Mouse (Mus musculus) thymus, postnatal 4 days (tissue): ENCODE results near the gene Pttg1ip.

Experiments
- DNase-seq: peaks from one replicate; pipeline ENCODE4 v3.0.0; 2021

The Pttg1ip gene

GRCm38 (mm10) chr10:77581408-77582284 lies at the start of gene Pttg1ip:
Gene Pttg1ip, plus strand, starts transcription at chr10:77581720.
- peak; percentile 97 for DNase-seq

- DNase-seq = no peak
These were observed 49.5 kb upstream of the Pttg1ip start for GRCm38 (mm10) chr10:77532020-77532413.

DNA sequence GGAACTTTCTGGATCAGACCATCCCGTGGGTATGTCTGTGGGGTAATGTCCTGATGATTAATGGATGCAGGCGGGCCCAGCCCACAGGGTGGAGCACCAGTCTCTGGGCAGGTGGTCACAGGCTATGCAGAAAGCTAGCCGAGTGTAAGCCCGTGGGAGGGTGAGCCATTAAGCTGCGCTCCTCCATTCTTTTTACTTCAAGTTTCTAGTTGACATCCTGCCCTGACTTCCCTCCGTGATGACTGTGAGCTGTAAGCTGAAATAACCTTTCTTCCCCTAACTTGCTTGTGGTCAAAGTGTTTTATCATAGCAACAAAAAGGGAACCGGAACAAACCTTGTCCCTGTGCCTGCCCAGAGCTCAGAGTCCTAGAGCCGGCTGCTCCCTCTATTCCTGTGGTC lies 44.8 kb upstream of the Pttg1ip start:
- DNase-seq = no peak

- DNase-seq = peak; percentile 53
These were observed 44.0 kb upstream of the Pttg1ip start for GRCm38 (mm10) chr10:77537215-77538209.

- DNase-seq = no peak
These were observed 42.1 kb upstream of the Pttg1ip start for GRCm38 (mm10) chr10:77539320-77539945.

DNA sequence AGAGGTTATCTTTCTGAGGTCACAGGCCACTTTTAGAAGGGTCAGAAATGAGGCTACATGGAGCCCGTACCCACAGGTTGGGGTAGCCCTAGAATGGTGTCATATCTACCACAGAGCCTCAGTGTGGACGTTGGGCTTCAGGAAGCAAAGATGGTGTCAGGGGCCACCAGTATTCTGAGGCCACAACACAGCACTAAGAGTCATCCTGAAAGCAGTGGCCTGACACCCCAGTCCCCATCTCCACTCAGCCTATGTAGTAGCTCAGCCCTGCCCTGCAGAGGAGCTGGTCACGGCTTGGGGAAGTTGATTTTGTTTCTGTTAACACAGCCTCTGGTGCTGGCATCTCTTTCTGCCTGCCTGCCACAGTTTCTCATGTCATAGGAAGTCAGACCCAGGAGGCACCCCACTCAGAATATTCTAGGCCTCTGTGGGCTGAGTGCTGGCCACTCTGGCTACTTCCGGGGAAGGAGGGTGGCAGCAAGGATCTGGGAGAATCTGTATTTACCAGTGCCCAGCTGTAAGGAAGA lies 40.9 kb upstream of the Pttg1ip start:
- DNase-seq = no peak

DNA sequence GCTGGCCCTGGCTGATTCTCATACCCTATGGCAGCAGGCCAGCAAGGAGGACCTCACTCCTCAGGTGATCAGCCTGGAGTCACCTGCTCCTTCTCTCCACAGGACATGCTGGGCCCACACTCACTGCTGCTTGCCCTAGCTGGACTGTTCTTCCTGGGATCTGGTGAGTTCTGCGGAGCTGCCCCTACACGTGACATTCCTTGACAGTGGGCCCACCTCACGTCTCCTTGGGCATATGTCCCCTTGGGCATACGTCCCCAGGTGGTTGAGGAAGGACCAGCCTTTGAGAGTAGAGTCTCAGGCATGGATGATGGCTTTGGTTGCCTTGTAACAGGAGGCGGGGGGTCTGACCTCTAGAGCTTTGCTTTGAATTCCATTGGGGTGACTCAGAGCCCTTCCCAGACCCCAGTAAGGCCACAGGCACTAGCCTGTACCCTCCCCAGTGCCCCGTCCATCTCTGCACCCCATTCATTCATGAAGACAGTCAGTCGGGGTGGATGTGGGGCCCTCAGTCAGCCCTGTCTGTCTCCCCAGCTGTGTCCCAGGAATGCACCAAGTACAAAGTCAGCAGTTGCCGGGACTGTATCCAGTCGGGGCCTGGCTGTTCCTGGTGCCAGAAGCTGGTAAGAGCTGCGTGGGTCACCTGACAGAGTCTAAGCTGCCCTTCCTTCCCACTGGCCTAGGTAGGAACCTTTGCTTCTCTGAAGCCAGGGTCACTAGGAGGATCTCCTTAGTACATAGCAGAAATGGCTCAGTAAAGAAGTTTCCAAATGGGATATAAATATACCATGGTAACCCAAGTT lies 39.5 kb upstream of the Pttg1ip start:
- no peak for DNase-seq

DNA sequence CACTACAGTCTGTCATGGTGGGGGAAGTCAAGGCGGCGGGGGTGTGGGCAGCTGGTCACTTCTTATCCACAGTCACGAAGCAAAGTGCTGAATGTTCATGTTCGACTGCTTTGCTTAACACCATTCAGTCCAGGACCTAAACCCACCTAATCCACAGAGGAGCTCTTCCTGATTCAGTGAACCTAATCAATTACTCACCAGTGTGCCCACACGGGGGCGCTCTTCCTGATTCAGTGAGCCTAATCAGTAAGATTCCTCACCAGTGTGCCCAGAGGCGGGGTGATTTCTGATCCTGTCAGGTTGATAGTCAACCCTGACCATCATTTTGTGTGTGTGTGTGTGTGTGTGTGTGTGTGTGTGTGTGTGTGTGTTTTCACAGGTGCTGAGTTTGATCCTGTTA lies 38.3 kb upstream of the Pttg1ip start:
- DNase-seq = peak; percentile 76

DNA sequence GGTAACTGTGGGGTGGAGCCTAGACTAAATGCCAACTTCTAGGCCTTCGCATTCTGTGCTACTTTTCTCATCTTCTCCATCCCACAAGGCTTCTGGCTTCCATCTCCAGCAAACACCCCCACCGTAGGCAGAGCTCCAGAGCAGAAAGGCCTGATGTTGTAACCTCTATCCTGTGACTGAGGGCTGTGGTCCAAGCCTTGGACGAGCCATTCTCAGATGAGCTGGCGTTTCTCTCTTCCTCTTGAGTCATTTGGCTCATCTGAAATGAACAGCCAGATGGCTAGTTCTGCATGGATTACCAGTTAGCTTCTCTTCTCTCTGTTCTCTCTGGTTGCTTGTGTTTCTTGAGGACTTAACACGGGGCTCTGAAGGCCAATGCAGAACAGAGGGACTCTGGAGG lies 36.6 kb upstream of the Pttg1ip start:
- DNase-seq = no peak

DNA sequence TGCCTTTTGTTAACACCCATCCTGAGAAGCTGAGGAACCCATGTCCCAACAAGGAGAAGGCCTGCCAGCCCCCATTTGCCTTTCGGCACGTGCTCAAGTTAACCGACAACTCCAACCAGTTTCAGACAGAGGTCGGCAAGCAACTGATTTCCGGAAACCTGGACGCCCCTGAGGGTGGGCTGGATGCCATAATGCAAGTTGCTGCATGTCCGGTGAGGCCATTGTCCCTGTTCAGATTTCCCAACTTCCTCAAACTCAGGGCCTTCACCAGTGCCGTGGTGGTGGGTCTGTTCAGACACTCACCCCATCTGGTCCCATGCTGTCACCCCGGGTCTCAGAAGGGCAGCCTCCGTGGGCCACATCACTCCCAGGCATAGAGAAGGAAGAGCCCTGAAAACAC lies 32.9 kb upstream of the Pttg1ip start:
- no peak for DNase-seq

DNA sequence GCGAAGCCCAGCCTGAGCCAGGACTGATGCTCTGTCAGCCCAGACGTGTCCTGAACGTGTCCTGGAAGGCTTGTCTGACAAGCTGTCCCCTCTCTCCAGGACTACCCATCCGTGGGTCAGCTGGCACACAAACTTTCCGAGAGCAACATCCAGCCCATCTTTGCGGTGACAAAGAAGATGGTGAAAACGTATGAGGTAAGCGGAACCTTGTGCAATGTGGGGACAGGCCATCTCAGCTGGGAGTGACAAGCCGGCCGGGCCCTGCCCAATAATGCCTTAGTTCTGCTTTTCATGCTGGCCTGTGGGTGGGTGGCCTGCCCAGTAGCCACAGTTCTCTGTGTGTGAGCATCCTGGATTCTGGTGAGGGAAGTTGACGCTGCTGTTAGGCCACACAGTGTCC lies 30.6 kb upstream of the Pttg1ip start:
- no peak for DNase-seq

DNA sequence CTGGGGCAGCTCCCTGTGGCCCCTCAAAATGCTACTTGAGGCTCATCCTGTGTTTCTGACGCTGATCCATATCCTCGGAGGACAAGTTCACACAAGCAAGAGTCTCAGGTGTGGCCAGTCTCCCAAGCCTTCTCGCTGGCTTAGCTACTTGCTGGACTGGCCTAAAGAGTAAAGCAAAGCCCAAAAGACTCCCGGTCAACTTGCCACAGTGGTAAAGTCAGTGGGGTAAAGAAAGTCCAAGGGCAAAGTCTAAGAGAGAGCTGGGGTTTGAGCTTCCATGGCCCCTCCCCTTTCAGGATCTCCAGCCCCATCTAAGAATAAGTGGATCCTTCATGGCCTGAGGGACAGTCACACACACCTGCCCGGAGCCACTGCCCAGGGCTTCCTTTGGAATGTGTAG lies 29.4 kb upstream of the Pttg1ip start:
- DNase-seq = no peak

DNA sequence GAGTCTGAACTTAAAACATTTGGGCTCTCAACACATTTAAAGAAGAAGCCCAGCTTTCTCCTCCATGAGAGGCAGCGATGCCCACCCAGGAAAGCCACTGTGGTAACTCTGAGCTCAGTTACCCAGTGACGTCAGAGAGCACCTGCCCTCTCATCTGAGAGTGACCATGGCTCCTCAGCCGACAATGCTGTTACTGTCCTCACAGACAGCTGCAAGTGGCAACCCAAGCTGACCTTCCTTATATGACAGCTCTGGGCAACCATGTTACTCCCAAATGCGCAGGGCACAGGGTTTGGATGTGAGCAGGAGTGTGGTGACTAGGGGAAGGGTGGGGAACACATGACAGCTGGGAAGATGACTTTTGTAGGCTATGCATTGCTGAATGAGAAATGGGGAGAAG lies 28.2 kb upstream of the Pttg1ip start:
- DNase-seq = no peak

- no peak for DNase-seq
These were observed 26.6 kb upstream of the Pttg1ip start for GRCm38 (mm10) chr10:77554918-77555317.

DNA sequence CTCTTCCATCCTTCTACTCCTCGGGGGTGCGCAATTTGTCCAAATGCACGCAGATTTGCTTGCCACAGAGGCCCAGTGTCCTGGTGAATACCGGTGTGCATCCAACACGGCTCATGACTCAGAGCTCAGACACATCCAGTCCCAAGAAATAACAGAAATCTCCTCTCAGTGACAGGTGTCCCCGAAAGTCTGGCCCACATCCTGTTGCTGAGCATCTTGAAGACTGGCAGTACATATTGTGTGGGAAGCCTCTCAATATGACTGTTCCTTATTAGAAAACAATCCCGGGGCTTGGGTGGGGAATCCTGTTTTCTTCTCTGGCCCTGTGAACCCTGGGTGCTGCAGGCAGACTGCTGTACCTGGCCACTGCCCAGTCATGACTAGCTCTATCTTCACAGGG lies 24.9 kb upstream of the Pttg1ip start:
- DNase-seq = no peak

DNA sequence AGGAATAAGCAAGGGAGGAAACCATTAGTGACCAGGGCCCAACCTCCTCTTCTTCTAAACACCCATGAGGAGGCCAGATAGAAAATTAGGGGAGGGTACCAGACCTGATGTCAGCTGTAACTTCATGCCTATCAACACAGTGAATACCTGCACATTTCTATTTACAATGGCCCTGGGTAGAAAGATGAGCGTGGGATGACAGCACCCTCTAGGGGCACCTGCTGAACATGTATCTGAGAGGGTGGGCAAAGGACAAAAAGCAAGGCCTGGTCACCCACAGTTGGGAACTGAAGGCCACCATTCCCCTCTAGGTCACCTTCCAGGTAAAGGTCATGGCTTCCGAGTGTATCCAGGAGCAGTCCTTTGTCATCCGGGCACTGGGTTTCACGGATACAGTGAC lies 23.9 kb upstream of the Pttg1ip start:
- peak; percentile 53 for DNase-seq

GRCm38 (mm10) chr10:77560090-77560489 lies 21.4 kb upstream of the Pttg1ip start:
- DNase-seq = no peak

DNA sequence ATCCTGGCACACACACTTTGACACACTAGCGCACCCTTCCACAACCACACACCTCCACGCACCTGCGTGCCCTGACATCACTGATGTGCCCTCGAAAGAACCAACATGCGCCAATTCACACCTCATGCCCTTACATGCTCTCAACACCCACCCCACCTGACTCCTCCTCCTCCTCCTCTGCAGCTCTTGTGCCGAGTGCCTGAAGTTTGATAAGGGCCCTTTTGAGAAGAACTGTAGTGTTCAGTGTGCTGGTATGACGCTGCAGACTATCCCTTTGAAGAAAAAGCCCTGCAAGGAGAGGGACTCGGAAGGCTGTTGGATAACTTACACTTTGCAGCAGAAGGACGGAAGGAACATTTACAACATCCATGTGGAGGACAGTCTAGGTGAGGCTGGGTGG lies 20.7 kb upstream of the Pttg1ip start:
- no peak for DNase-seq

GRCm38 (mm10) chr10:77561508-77561907 lies 20.0 kb upstream of the Pttg1ip start:
- DNase-seq = no peak

DNA sequence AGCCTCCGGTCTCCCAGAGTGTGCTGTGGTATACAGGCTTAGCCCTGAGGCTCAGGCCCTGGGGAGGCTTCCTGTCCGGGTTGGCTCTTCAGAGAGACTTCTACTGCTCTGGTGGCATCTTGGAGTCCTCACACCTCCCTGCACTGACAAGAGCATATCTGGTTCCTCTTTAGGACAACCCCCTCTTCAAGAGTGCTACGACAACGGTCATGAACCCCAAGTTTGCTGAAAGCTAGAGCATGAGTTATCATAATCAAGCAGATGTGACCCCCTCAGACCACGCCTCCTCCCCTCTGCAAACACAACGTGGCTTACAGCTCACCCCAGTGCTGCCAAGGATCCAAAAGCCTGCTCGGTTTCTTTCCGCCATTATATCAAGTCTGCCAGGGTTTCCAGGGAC lies 16.5 kb upstream of the Pttg1ip start:
- DNase-seq = no peak

GRCm38 (mm10) chr10:77566651-77567050 lies 14.9 kb upstream of the Pttg1ip start:
- DNase-seq = peak; percentile 98

DNA sequence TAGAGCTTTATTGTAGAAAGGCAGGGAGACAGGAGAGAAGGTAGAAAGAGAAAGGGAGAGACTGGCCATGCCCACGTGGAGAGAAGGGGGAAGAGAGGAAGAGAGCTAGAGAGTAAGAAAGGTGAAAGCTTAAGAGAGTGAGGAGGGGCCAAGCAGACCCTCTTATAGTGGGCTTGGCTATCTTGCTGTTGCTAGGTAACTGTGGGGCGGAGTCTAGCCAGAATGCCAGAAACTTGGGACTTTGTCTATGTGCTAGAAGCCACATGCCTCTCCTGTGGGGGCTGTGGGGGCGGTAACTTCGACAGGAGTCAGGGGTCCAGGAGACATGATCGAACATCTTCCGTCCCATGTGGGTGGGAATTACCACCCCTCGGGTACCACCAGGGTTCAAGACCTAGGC lies 12.0 kb upstream of the Pttg1ip start:
- DNase-seq = no peak
